Mouse (Mus musculus) heart, adult 2 months (tissue): ENCODE measurements around the gene Six3. TPM values are rescaled to one million over a fixed set of nuclear protein-coding genes. Genes with fewer than 3 reads are reported as not detected.

Source experiments
- DNase-seq, 2 experiments: peaks; one replicate each; pipeline ENCODE4 v3.0.0; 2021
- H3K27ac ChIP-seq: fragments of 200-600 bp; 2 replicates; pipeline ENCODE4 v1.8.1; 2022
- H3K27me3 ChIP-seq: fragments of 200-500 bp; 2 replicates; pipeline ENCODE4 v1.6.1; 2012; ENCODE audit warnings: mild to moderate bottlenecking, low read length, inconsistent platforms, mixed read lengths; ENCODE audit not compliant: control insufficient read depth, insufficient read depth
- H3K36me3 ChIP-seq: fragments of 200-500 bp; 2 replicates; pipeline ENCODE4 v1.6.1; 2012; ENCODE audit warnings: low read length, inconsistent platforms; ENCODE audit not compliant: control insufficient read depth, insufficient read depth
- H3K4me1 ChIP-seq: fragments of 200-500 bp; 2 replicates; pipeline ENCODE4 v1.6.1; 2011; ENCODE audit warnings: low read length; ENCODE audit not compliant: control insufficient read depth, insufficient read depth
- H3K4me3 ChIP-seq: fragments of 200-600 bp; 2 replicates; pipeline ENCODE4 v1.8.1; 2022
- H3K79me2 ChIP-seq: fragments of 200-500 bp; replicated peaks from 2 replicates; pipeline ENCODE4 v1.6.1; 2012; ENCODE audit warnings: mild to moderate bottlenecking, inconsistent platforms, low read length, moderate library complexity, mixed read lengths; ENCODE audit not compliant: control insufficient read depth, insufficient read depth
- H3K9ac ChIP-seq: fragments of 200-500 bp; 2 replicates; pipeline ENCODE4 v1.6.1; 2012; ENCODE audit warnings: low read depth, mild to moderate bottlenecking, control low read depth, inconsistent platforms, low read length, mixed read lengths
- CTCF ChIP-seq: fragments of 200-600 bp; IDR thresholded peaks from 2 replicates; pipeline ENCODE4 v1.8.1; 2022; ENCODE audit warnings: antibody characterized with exemption, mild to moderate bottlenecking, moderate library complexity
- EP300 ChIP-seq: fragments of 200-500 bp; IDR thresholded peaks from 2 replicates; pipeline ENCODE4 v1.6.1; 2011; ENCODE audit warnings: low read depth, low read length, control low read depth; ENCODE audit not compliant: insufficient read depth
- POLR2A ChIP-seq: fragments of 200-500 bp; IDR thresholded peaks from 2 replicates; pipeline ENCODE4 v1.6.1; 2011; ENCODE audit warnings: mild to moderate bottlenecking, low read depth, low read length, control low read depth; ENCODE audit not compliant: insufficient read depth
- WGBS: fragments of 180-500 bp; shearing (Covaris S2); methylation state at CpG from one replicate; pipeline ENCODE4 v1.1.7; 2018; 5-methylcytosine and 5-hydroxymethylcytosine counted together
- intact Hi-C: fragments of 180-260 bp; cut with DNase I; formaldehyde crosslinking; loops from one replicate; pipeline ENCODE4 v1.15.1; 2025
- polyA plus RNA-seq: library from polyadenylated mRNA; depleted of rRNA; stranded (reverse); fragments of >200 nt; gene quantifications from 2 replicates; pipeline ENCODE4 v1.2.3, GENCODE M21; 2012
- total RNA-seq, 2 experiments: library from RNA; stranded (reverse); gene quantifications; 2 replicates each; pipeline ENCODE4 v1.2.3; 2021

Gene Six3
- total and polyA plus RNA-seq, 3 experiments: 0.06 TPM; not detected in 2

- intact Hi-C loops: no loop called here
- no peak overlapping the region for H3K9ac ChIP-seq
- no peaks in the 10 kb centered on the region for H3K4me1 ChIP-seq
- no peak overlapping the region for H3K27ac ChIP-seq
- H3K36me3 ChIP-seq: no peaks in the 10 kb centered on the region
- H3K4me3 ChIP-seq: no peak overlapping the region
- DNase-seq: no peak
- H3K27me3 ChIP-seq: no peaks in the 10 kb centered on the region
- TF ChIP-seq EP300: no peak
- no peak for TF ChIP-seq POLR2A
- TF ChIP-seq CTCF: no peak
- 77% methylated on average over 4 of the region's 4 CpGs for WGBS
- no peaks in the 10 kb centered on the region for H3K79me2 ChIP-seq
Measured at GRCm38 (mm10) chr17:85584170-85584569, 29.2 kb upstream of the Six3 start.

GRCm38 (mm10) chr17:85584573-85584972 is 28.8 kb upstream of the Six3 start:
- no peak for DNase-seq
- 52% methylated on average over 7 of the region's 7 CpGs for WGBS
- H3K9ac ChIP-seq: no peak overlapping the region
- no peak for TF ChIP-seq EP300
- TF ChIP-seq POLR2A: no peak
- no peak for TF ChIP-seq CTCF
- no peak overlapping the region for H3K27ac ChIP-seq
- no peaks in the 10 kb centered on the region for H3K79me2 ChIP-seq
- intact Hi-C loops: no loop called here
- no peaks in the 10 kb centered on the region for H3K36me3 ChIP-seq
- no peak overlapping the region for H3K4me3 ChIP-seq
- no peaks in the 10 kb centered on the region for H3K27me3 ChIP-seq
- no peaks in the 10 kb centered on the region for H3K4me1 ChIP-seq

- Histone ChIP-seq H3K9ac (no peak overlapping the region), H3K36me3 (no peaks in the 10 kb centered on the region), H3K4me3 (no peak overlapping the region), H3K27ac (no peak overlapping the region), H3K27me3 (no peaks in the 10 kb centered on the region), H3K79me2 (no peaks in the 10 kb centered on the region), H3K4me1 (no peaks in the 10 kb centered on the region)
- intact Hi-C loops: no loop called here
- WGBS: 87% methylated on average over 5 of the region's 5 CpGs
- no peak for TF ChIP-seq POLR2A
- TF ChIP-seq CTCF: no peak
- TF ChIP-seq EP300: no peak
- DNase-seq: no peak
Measured at GRCm38 (mm10) chr17:85585779-85586178, 27.6 kb upstream of the Six3 start.

GRCm38 (mm10) chr17:85591976-85592375 is 21.4 kb upstream of the Six3 start:
- Histone ChIP-seq H3K4me3 (no peak overlapping the region), H3K4me1 (no peaks in the 10 kb centered on the region), H3K9ac (no peak overlapping the region), H3K27me3 (0 out of 2 replicates have a peak, but pooled peaks cover 2% of the 10 kb centered on the region), H3K27ac (no peak overlapping the region), H3K36me3 (no peaks in the 10 kb centered on the region), H3K79me2 (no peaks in the 10 kb centered on the region)
- TF ChIP-seq POLR2A (no peak), EP300 (no peak), CTCF (no peak)
- WGBS: 71% methylated on average over 6 of the region's 6 CpGs
- intact Hi-C loops: no loop called here
- DNase-seq: no peak

- TF ChIP-seq EP300 (no peak), CTCF (no peak), POLR2A (no peak)
- Histone ChIP-seq H3K27me3 (peaks cover 2% of the 10 kb centered on the region; the same call in 1 of the 2 replicates), H3K9ac (no peak overlapping the region), H3K27ac (no peak overlapping the region), H3K36me3 (no peaks in the 10 kb centered on the region), H3K4me3 (no peak overlapping the region), H3K4me1 (no peaks in the 10 kb centered on the region), H3K79me2 (no peaks in the 10 kb centered on the region)
- DNase-seq: no peak
- WGBS: 68% methylated on average over 10 of the region's 10 CpGs
- intact Hi-C loops: no loop called here
Measured at GRCm38 (mm10) chr17:85595853-85596252, 17.6 kb upstream of the Six3 start.

- 32% methylated on average over 6 of the region's 6 CpGs for WGBS
- no peak overlapping the region for H3K4me3 ChIP-seq
- DNase-seq: no peak
- peaks cover 2% of the 10 kb centered on the region; the same call in 1 of the 2 replicates for H3K27me3 ChIP-seq
- no peak overlapping the region for H3K9ac ChIP-seq
- TF ChIP-seq EP300: no peak
- no peak for TF ChIP-seq CTCF
- no peak for TF ChIP-seq POLR2A
- no peaks in the 10 kb centered on the region for H3K79me2 ChIP-seq
- intact Hi-C loops: no loop called here
- no peaks in the 10 kb centered on the region for H3K36me3 ChIP-seq
- no peaks in the 10 kb centered on the region for H3K4me1 ChIP-seq
- no peak overlapping the region for H3K27ac ChIP-seq
Measured at GRCm38 (mm10) chr17:85596341-85596890, 17.0 kb upstream of the Six3 start.
